Mouse (Mus musculus): ENCODE results near the gene Cdx4.

The Cdx4 gene

GRCm38 (mm10) chrX:103321146-103321545 is at the start of gene Cdx4:
TSS of gene Cdx4 (plus strand) at chrX:103321398.
- DNase-seq (ENCODE audit: extremely low read depth, low read depth), result no peak

GRCm38 (mm10) chrX:103274325-103274724 is 46.9 kb upstream of the Cdx4 start:
- DNase-seq (ENCODE audit: extremely low read depth, low read depth), result no peak

GRCm38 (mm10) chrX:103286899-103287722 is 34.1 kb upstream of the Cdx4 start:
- no peak for DNase-seq (ENCODE audit: extremely low read depth, low read depth)

- DNase-seq (ENCODE audit: extremely low read depth, low read depth), result peak; percentile 64
These were observed 33.3 kb upstream of the Cdx4 start for GRCm38 (mm10) chrX:103287846-103288377.

- DNase-seq (ENCODE audit: extremely low read depth, low read depth), result peak; percentile 58
These were observed 32.5 kb upstream of the Cdx4 start for GRCm38 (mm10) chrX:103288485-103289330.

GRCm38 (mm10) chrX:103298937-103299336 is 22.3 kb upstream of the Cdx4 start:
- DNase-seq (ENCODE audit: extremely low read depth, low read depth), result no peak

- no peak for DNase-seq (ENCODE audit: extremely low read depth, low read depth)
These were observed 12.9 kb upstream of the Cdx4 start for GRCm38 (mm10) chrX:103308262-103308661.

- no peak for DNase-seq (ENCODE audit: extremely low read depth, low read depth)
These were observed 9.5 kb upstream of the Cdx4 start for GRCm38 (mm10) chrX:103311723-103312122.

- DNase-seq (ENCODE audit: extremely low read depth, low read depth), result no peak
These were observed 7.1 kb upstream of the Cdx4 start for GRCm38 (mm10) chrX:103314146-103314545.

- DNase-seq (ENCODE audit: extremely low read depth, low read depth), result no peak
These were observed 4.7 kb downstream of the Cdx4 start for GRCm38 (mm10) chrX:103325900-103326299.

- DNase-seq (ENCODE audit: extremely low read depth, low read depth), result no peak
These were observed 8.2 kb downstream of the Cdx4 start for GRCm38 (mm10) chrX:103329386-103329785.

- DNase-seq (ENCODE audit: extremely low read depth, low read depth), result no peak
These were observed 10.1 kb downstream of the Cdx4 start for GRCm38 (mm10) chrX:103331125-103331858.

GRCm38 (mm10) chrX:103341369-103342113 is 20.3 kb downstream of the Cdx4 start:
- no peak for DNase-seq (ENCODE audit: extremely low read depth, low read depth)

- DNase-seq (ENCODE audit: extremely low read depth, low read depth), result no peak
These were observed 34.6 kb downstream of the Cdx4 start for GRCm38 (mm10) chrX:103355784-103356183.

GRCm38 (mm10) chrX:103356287-103356686 is 35.1 kb downstream of the Cdx4 start, which contains the start of gene Chic1:
TSS of gene Chic1 (plus strand) at chrX:103356476.
- no peak for DNase-seq (ENCODE audit: extremely low read depth, low read depth)

- DNase-seq (ENCODE audit: extremely low read depth, low read depth), result no peak
These were observed 35.6 kb downstream of the Cdx4 start for GRCm38 (mm10) chrX:103356761-103357236.

- DNase-seq (ENCODE audit: extremely low read depth, low read depth), result no peak
These were observed 45.0 kb downstream of the Cdx4 start for GRCm38 (mm10) chrX:103366201-103366600.

GRCm38 (mm10) chrX:103368650-103369049 is 47.5 kb downstream of the Cdx4 start:
- DNase-seq (ENCODE audit: extremely low read depth, low read depth), result no peak

GRCm38 (mm10) chrX:103371221-103371620 is 50.0 kb downstream of the Cdx4 start:
- no peak for DNase-seq (ENCODE audit: extremely low read depth, low read depth)

GRCm38 (mm10) chrX:103371627-103372026 is 50.4 kb downstream of the Cdx4 start:
- no peak for DNase-seq (ENCODE audit: extremely low read depth, low read depth)

All from MEL-GATA-1-ER (cell line).